Mouse (Mus musculus): ENCODE measurements around the gene Ddx21.
"Not testable (repeated sequence)": the region's sequence is repeated elsewhere in the genome, so short reads cannot be mapped to it uniquely, and the experiment has no call there.

Gene Ddx21

DNA sequence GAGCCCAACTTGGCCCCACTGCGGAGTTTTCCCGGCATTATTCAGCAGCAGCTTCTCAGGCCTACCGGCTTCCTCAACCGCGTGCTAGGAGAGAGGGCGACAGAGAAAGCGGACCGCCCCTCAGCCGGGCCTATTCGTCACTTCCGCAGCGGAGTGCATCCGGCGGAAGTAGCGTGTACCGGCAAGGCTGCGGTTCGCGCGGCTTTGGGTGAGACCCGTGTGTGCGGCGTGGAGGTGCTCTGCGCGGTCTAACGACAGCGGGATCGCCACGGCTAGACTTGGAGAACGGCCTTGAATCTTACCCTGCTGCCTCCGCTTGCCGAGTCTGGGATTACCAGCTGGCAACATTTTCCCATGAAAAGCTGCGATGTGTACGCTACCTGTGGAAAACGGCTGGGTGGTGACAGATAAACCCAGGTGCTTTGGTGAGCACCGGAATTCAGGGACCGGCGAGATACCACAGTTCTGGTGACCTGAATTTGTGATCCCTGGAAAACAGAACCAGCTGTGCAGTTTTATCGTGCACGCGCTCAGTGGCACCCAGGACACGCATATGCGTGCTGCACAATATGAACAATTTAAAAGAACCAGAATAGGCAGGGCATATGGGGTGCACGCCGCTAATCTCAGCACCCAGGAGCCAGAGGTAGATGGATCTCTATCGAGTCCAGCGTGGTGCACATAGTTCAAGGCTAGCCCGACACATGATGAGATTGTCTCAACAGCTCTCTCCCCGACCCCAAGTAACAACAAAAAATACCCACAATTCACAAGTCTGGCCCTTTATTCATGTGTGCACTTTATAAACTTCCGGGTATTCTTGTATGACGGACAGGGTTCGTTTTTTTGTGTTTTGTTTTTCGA lies at the start of gene Ddx21:
Gene Ddx21, minus strand, starts transcription at position 105 of the 864 bp plus-strand sequence.
- DNase-seq: peak; percentile 93 to 94

GRCm38 (mm10) chr10:62650881-62651810 lies 49.1 kb upstream of the Ddx21 start, which contains the start of gene Ddx50:
TSS of gene Ddx50 (minus strand) at chr10:62651218.
- DNase-seq: peak; percentile 98 to 99

DNA sequence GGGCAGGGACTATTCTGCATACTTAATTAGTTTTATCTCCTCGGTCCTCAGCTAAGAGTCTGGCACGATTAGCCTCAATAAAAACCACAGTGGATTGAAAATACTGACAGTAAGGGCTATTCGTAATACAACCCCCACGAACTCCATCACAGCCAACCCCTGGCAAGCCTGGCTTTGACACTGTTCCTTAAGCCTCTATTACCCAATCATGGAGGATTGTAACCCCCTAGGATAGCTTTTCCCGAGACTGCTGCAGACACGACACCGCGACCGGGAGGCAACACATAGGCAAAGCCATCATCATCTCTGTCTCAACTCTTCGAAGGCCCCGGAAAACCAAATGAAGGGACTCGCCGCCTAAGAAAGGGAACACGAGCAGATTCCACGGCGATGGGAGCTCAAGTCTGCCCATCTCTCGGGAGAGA lies 48.3 kb upstream of the Ddx21 start:
- DNase-seq: no peak

DNA sequence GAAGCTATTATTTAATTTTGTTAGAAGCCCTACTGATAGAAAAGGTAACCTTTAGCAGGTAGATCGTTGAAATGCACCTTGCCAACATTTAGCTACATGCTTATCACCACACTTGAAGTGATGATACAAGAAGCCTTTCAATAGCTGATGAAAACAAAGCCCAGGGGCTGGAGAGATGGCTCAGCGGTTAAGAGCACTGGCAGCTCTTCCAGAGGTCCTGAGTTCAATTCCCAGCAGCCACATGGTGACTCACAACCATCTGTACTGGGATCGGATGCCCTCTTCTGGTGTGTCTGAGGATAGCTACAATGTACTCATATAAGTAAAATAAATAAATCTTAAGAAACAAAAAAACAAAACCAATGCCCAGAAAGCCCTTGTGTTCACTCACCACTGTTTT lies 2.1 kb upstream of the Ddx21 start:
- DNase-seq: no peak

DNA sequence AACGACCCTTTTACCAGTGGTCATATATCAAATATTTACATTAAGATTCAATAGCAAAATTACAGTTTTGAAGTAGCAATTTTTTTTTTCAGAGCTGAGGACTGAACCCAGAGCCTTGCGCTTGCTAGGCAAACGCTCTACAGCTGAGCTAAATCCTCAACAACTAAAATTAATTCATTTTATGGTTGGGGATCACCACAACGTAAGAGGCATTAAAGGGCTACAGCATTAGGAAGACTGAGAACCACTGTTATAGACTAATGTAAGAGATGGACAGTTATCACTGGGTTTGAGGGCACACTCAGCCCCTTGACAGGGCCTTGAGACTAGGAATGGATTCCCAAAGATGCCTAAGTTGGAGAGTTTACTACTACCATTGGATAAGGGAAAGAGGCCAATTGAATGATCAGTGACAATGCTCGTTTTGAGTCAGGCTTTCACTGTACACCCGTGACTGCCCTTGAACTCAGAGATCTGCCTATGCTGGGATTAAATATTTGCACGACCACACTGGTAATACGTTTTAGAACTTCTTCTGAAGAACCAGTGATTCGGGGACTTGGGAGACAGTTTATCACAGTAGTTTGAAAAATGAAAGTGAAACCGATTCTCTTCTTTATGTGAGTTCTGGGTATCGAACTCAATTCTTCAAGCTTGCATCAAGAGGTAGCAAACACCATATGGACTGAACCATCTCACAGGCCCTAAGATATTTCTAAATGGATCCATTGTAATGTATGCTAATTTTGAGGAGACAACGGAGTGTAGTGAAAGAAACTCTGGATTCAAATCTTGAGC lies 1.4 kb upstream of the Ddx21 start:
- DNase-seq: no peak

DNA sequence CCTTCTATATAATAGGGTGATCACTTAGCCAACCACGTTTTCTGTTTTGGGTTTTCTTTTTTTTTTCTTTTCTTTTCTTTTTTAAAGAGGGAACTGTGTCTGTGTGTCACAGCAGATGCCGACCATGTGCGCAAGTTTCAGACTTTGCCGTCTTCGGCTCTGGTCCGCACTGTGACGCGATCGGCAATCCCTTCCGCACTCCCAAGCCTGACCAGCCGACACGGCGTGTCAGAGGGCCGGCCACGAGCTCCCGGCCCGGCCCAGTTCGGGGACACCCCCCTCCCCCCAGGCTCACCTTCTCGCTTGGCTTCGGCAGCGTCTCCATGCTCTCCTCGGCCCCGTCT lies 276 bp downstream of the Ddx21 start:
- no peak for DNase-seq

GRCm38 (mm10) chr10:62601053-62601791 lies 859 bp downstream of the Ddx21 start:
- peak in 1 of 2 experiments; percentile 17 for DNase-seq

- no peak for DNase-seq
These were observed 2.0 kb downstream of the Ddx21 start for GRCm38 (mm10) chr10:62600056-62600455.

- not testable (repeated sequence) for DNase-seq
These were observed 2.8 kb downstream of the Ddx21 start for GRCm38 (mm10) chr10:62599311-62599710.

- no peak for DNase-seq
These were observed 9.6 kb downstream of the Ddx21 start for GRCm38 (mm10) chr10:62592496-62592895.

DNA sequence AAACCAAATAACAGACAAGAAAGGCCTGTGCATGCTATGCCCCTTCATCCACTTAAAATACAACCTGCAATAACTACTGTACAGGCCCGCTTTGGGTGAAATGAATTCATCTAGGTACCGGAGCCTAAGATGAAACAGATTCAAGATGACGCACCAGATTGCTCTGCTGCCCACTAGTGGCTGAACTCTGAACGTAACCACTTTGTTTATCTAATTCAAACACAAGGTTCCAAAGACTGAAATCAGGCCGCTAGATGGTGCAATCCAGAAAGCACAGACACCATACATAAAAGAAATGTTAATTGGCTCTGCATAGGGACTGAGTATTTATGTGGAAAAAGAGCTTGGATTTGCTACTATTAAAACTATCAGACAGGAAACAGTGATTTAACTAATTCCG lies 11.9 kb downstream of the Ddx21 start:
- peak; percentile 89 to 92 for DNase-seq

GRCm38 (mm10) chr10:62588616-62589015 lies 13.5 kb downstream of the Ddx21 start:
- DNase-seq: peak; percentile 23 to 39

DNA sequence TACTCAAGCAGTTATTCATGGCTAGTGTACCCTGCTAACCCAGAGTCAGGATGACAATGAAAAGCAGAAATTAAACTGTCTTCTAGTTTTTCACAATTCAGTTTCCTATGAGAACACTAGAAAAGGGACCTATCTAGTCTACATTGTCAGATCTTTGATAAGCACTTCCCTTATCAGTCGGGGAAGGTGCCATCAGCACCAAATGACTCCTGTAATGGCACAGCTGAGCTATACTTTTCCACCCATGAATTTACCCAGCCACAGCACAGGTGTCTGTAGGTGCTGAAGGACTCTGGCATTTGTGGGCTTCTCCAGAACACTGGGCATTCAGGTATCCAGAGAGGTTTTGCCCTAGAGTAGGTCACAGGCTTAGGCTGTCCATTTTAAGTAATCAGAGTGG lies 18.8 kb downstream of the Ddx21 start:
- no peak for DNase-seq

- DNase-seq: no peak
These were observed 19.4 kb downstream of the Ddx21 start for GRCm38 (mm10) chr10:62582701-62583100.

DNA sequence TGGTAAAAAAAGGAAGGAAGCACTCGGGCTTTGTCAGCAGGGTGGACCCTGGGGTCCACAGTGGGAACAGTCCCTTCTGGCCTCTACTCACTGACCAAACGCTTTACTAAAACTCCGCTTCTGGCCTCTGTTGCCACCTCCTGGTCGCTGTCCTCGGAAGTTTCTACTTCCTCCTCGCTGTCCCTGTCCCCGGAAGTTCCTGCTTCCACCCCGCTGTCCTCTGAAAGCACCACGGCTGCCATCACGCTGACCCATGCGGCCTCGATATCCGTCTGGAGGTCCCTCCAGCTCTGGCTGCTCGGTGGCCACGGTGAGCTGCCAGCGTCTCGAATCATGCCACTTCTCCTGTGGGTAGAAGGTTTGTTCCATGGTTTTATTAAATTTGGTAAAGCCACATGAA lies 19.8 kb downstream of the Ddx21 start:
- DNase-seq: no peak

DNA sequence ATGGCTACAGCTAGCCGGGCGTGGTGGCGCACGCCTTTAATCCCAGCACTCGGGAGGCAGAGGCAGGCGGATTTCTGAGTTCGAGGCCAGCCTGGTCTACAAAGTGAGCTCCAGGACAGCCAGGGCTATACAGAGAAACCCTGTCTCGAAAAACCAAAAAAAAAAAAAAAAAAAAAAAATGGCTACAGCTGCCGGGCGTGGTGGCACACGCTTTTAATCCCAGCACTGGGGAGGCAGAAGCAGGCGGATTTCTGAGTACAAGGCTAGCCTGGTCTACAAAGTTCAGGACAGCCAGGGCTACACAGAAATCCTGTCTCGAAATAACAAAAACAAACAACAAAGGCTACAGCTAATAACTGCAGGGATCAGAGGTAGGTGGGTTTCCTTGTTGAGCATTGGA lies 23.0 kb downstream of the Ddx21 start:
- not testable (repeated sequence) for DNase-seq

GRCm38 (mm10) chr10:62578338-62579100 lies 23.6 kb downstream of the Ddx21 start, which contains the start of gene Kif1bp:
TSS of gene Kif1bp (minus strand) at chr10:62578457.
- DNase-seq: peak; percentile 97 to 98

DNA sequence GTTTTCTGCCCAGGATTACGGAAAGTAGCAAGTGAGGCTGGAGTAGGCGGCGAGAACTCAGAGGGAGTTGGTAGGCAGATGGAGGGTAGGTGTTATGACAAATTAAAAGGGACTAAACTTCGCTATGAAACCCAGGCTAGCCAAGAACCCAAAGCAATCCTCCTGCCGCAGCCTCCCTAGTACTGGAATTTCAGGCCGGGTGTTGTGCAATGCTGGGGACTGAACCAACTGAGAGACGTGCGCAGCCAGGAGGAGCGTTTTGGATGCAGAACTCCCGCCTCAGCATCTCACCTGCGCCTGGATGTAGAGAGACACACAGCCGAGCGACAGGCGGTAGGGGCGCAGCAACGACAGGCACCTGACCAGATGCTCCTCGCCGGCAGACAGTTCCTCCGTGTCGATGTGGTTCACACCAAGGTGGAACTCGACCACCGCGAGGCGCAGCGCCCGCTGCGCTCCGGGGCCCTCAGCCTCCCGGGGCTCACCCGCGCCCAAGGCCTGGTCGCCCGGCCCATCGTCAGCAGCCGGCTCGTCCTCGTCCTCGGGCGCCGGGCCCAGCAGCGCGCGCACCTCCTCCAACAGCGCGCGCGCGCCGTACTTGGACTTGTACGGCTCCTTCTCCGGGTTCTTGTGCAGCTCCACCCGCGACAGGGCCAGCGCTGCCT lies 24.3 kb downstream of the Ddx21 start:
- DNase-seq: no peak

DNA sequence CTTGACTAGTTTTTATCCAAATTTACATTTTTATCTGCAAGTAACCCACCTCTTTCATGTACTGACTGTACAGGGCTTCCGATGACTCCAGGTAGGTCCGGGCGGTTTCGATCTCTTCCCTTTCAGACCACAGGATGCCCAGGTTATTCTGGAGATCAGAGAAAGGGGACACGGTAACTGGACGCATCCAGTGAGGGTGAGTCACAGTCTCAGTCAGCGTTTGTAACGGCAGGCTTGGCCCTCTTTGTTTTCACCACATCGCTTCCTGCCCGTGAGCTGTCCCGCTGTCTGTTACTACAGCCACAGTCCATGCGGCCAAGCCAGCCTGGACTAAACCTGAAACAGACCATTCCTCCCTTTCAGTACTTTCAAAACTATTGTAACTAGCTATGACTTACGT lies 27.1 kb downstream of the Ddx21 start:
- DNase-seq: no peak

- DNase-seq: no peak
These were observed 31.8 kb downstream of the Ddx21 start for GRCm38 (mm10) chr10:62570126-62570871.
